ENCODE assay signal across 7 mouse cellular contexts in genomic region chr14:53033221-53033620, GRCm38 (mm10).
A peak's percentile ranks its signal among the peaks of the same experiment; 100 is the strongest.
DNase-seq lines count a peak whose midpoint lies in the region; ATAC-seq lines count a peak whose summit lies in the region.
"Not testable (repeated sequence)": the region's sequence is repeated elsewhere in the genome, so short reads cannot be mapped to it uniquely, and the experiment has no call there.

No protein-coding gene starts in this region.

- H3K27me3 ChIP-seq in liver, embryonic 13.5 days; liver, embryonic 16.5 days (ENCODE audit: control insufficient read depth, insufficient read depth, low read depth, low read length): not testable (repeated sequence)

- WGBS in liver, embryonic 13.5 days (ENCODE audit: insufficient replicate concordance), result 0% methylated on average over 1 of the region's 6 CpGs
- no CpG with 5 or more reads among the region's 6 CpGs for WGBS in liver, embryonic 16.5 days (ENCODE audit: insufficient replicate concordance)

- not testable (repeated sequence) for H3K27ac ChIP-seq in liver, embryonic 13.5 days; liver, embryonic 16.5 days (ENCODE audit: low read length)

- H3K4me3 ChIP-seq in liver, embryonic 13.5 days (replicated peaks); liver, embryonic 16.5 days (ENCODE audit: low read depth, low read length): not testable (repeated sequence)

- not testable (repeated sequence) for DNase-seq in liver, embryonic 13.5 days
- peak; percentile 42 to 68 for DNase-seq in thymus, postnatal 10 days (ENCODE audit: low spot score in 2 of 2)
- DNase-seq in thymus, postnatal 36 days, result peak; percentile 55 to 78

- H3K9ac ChIP-seq in liver, embryonic 13.5 days; liver, embryonic 16.5 days (ENCODE audit: low read depth, low read length): not testable (repeated sequence)

- ATAC-seq in activated CD4-positive, CD25-positive, alpha-beta regulatory T cell, adult 4 months, result peak; percentile 46
- peak; percentile 46 for ATAC-seq in inflammation-experienced regulatory T-cells, adult 6 months
- ATAC-seq in liver, embryonic 13.5 days (ENCODE audit: low read depth), result peak; percentile 78
- ATAC-seq in liver, embryonic 16.5 days (ENCODE audit: low read depth), result peak; percentile 74
- peak; percentile 71 for ATAC-seq in megakaryocyte-erythroid progenitor cell, adult 5-6 weeks (replicated peaks; ENCODE audit: low FRiP score, low TSS enrichment, poor library complexity, severe bottlenecking)

- H3K4me2 ChIP-seq in liver, embryonic 13.5 days; liver, embryonic 16.5 days (ENCODE audit: low read depth, low read length): not testable (repeated sequence)

- not testable (repeated sequence) for H3K36me3 ChIP-seq in liver, embryonic 13.5 days; liver, embryonic 16.5 days (ENCODE audit: control insufficient read depth, insufficient read depth)

- not testable (repeated sequence) for H3K4me1 ChIP-seq in liver, embryonic 13.5 days (replicated peaks); liver, embryonic 16.5 days (ENCODE audit: control insufficient read depth, low read depth, low read length)

- H3K9me3 ChIP-seq in liver, embryonic 13.5 days (replicated peaks); liver, embryonic 16.5 days (replicated peaks; ENCODE audit: control insufficient read depth, low read length): not testable (repeated sequence)
